Mouse (Mus musculus): ENCODE data around the gene Slc40a1.

The Slc40a1 gene

DNA sequence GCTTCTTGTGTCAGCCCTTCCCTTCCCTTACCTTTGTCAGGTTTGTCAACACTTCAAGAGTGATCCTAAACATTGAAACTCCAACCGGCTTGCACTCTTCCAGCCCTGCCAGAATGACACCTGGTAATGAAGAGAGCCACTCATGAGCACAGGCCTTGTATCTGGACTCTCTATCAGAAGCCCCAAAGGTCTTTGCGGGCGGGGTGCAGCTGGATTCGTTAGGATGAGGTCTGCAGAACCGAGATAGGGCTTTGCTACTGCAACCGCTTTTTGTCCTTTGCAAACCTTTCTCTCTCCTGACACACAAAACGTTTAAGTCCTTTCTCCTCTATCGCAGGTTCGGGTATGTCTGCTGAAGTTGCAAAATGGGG, at the start of gene Slc40a1:
Slc40a1 (minus strand) TSS at position 131 of the 371 bp plus-strand sequence.
- no peak for DNase-seq

DNA sequence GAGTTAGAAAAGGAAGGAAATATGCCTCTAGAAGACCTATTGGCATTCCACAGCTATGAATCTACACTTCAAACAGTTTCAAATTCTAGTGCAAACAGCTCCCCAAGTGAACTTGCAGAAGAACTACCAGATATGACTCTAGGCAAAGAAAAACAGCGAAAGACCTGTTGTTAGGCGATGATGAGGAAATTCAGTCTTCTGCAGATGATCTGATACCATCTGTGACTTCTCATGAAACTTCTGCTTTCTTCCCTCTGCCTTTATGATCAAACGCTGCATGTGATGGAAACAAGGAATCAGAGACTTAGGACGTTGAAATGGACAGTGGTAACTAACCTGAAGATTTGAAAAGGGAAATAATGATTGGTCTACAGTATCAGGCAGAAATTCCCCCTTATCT, 45.0 kb upstream of the Slc40a1 start:
- DNase-seq: no peak

DNA sequence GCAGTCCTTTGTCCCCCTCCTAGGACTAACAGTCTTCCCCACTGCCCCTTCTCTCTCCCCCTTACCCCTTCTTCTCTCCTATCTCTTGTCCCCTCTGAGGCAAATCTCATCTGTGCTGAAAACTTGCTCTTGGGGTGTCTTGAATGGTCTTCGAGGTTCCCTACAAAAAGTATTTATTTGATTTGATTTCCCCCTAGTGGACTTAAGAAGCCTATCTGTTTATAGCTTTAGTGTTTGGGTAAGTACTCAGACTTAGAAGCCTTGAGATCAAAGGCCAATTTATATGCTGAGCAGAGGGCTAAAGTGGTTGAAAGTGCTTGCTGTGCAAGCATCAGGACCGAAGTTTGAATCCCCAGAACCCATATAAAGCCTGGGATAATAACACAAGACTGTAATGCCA, 22.7 kb upstream of the Slc40a1 start:
- DNase-seq: no peak

DNA sequence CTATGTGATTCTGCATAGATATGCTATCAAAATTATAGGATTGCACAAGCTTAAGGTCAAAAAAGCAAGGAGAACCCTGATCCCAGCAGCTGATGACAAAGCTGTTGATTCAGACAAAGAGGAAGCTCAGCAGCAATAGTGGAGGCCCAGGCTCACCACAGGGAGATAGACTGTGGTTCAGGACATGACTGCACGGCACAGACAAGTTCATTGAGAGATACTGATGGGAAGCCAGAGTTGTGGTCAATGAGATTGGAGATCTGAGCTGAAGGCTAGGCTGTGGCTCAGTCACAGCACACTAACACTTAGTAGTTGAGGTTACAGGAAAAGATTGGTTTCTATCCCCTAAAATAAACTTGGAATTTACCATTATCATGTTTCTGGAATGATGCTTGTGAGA, 21.5 kb upstream of the Slc40a1 start:
- no peak for DNase-seq

DNA sequence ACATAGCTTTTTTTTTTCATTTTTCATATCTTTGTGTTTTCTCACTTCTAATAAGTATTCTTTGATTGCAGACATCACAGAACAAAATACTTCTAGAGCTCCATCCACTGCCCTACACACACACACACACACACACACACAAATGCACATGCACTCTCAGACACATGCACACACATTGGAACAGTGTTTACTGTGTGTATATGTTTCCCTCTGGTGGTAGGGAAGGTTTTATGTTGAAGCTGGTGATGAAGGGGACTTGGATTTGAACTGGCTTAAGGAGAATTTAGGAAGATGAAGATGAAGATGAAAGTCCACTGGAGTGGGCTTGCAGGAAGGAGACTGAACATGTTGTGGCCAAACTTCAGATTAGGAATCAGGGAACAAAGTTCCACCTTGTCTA, 4.8 kb upstream of the Slc40a1 start:
- no peak for DNase-seq

DNA sequence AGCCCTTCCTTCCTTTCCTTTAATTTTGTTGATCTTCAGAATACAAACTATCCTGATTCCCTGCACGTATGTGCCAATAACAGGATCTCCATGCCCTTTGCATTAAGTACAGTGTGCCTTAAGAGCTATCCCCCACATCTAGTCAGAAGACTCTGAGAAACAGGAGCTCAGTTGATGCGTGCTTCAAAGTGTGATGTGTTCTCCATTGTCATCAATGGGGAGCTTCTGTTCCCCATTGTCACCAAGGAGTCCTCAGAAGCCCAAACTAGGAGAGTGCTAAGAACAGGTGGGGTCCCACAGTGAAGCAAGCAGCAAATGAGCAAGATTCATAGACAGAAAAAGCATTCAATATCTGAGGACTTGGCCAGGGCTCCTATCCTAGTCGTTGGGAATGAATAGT, 588 bp upstream of the Slc40a1 start:
- no peak for DNase-seq

DNA sequence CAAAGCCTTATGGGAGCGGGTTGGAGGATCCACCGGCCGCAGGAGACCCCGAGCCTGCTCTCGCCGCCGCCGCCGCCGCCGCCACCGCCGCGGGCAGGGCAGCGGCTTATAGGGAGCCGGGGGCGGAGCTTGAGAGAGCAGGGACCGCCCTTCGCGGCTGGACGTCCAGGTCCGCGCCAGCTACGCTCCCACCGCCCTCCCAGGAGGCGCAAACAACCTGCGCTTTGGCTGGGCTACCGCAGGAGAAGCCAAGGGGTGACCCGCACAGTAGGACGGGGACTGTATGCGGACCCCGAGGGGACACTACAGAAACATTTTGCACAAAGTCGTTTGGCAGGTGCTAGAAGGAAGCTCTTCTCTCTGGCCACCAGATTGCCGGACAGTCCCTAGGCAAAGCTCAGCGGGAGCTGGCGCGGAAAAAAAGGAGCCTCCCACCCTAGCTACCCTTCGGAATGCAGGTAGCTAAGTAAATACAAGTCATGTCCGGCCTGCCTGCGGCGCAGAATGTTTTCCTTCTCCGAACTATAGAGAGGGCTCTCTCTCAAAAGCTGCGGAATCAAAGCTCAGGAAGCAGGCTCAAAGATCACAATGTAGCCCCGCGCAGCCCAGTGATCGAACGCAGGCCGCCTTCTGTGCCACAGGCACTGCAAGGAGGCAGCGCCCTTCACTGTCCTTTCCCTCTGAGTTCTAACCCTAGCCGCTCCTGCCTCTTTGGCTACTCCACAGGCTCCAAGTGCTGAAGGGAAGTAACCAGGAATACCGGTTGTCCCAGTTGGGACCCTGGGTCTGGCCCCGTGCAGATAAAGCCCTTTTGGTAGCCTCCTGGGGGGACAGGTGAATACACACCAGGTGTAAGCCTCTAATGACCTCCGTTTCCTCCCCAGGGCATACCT, 577 bp downstream of the Slc40a1 start:
- DNase-seq: peak; percentile 92

DNA sequence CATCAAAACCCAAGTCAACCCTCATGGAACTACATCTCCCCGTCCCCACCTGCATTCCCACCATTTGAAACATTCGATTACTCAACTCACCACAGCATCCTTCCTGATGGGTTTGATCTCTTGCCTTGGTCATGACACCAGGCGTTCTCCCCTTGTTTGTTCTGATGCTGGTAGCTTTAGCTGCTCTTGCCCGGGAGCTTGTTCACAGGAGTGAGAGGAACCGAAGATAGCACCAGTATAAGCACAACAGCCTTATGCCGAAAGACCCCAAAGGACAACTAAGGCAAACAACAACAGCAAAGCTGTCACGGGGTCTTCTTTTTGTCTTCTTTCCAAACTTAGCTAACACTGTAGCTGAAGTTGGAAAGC, 1.2 kb downstream of the Slc40a1 start:
- DNase-seq: no peak

DNA sequence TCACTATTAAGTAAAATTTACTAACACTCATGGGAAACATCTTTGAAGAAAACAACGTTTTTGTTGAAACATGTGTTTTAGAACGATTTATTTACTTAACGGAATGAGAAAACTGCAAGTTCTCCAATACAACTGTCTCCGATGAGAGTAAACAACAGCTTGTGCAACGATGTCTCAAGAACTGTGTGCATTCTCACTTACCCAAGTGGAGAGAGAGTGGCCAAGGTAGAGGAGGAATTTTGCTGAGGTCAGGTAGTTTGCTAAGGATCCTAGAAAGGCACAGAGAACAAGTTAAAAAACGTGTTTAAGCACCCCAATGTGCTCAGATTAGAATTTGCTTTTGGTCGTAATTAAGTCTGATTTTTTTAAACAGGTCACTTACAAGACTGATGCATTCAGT, 1.8 kb downstream of the Slc40a1 start:
- no peak for DNase-seq

DNA sequence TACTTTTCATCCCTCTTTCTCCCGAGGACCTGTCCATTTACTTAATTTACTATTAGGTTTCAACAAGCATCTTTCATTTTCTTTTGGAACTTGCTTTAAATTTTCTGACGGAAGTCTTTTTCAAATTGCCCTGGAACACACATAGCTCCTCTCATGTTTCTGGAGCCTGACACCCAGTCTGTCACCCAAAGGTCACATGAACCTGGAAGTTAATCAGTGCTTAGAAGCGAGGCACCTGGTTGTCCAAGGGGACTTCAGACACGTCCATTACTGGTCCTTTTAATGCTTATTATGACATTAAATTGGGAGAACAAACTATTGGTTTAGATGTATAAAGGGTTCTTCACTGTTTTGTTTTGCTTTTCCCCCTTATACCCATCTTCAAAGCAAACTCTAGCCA, 3.0 kb downstream of the Slc40a1 start:
- DNase-seq: no peak

DNA sequence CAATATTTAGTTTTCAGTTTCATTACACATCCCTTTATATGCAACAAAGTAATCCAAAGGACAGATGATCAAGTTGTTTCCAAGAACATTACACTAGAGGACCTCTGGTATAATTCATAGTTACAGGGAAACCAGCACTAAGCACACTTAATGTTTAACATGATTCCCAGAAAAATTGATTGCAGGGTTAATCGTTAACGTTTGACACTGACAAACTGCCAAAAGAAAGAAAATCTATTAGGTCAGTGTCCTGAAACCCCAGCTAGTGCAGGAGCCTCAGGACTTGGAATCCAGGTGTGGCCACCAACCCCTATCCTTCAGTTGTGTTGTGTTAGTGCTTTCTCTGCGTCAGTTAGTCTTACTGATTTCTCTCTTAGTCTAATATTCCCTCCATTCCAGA, 5.6 kb downstream of the Slc40a1 start:
- DNase-seq: peak; percentile 73

DNA sequence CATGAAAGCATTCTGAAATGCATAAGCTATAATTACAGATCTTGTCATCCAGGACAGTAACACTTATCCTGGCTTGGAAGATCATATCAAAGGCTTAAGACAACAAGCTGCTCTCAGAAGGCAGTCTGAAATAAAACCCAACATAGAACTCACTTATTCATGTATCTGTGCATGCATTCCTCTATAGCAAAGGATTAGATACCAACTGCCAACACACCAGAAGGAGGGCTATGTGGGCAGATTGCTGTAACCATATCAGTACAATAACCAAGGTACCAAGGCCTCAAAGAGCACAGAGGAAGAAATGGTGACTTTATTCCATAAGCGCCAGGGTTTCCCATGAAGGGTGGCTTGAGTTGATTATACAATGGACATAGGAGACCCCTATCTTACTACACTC, 6.6 kb downstream of the Slc40a1 start:
- no peak for DNase-seq

DNA sequence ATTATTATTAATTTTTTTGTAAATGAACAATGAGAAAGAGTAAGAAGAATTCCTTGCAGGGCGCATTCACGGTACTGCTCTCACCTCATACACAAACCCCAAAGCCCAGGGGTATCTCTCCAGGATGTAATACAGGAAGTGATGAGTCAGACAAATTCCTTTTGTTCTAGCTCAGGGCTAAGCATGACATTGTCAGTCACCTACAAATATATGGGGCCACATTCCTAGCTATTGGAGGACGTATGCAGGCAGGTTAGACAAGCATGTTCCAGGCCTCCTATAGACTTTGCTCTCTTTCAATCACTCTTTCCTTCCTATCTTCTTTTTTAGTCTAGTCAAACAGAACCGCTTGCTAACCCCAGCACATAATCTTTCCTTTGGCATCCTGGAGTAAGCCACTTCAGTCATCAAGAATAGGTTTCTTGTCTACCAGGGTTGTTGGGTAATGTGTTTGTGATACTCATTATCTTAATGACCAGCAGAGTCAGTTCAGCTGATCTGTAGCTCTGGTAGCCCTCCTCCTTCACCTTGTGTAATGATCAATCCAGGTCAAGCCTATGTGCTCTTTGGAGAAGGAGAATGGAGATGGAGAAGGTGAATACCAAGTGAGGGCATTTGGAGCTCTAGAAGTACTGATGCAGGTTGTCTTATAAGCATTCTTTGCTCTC, 9.1 kb downstream of the Slc40a1 start:
- no peak for DNase-seq

DNA sequence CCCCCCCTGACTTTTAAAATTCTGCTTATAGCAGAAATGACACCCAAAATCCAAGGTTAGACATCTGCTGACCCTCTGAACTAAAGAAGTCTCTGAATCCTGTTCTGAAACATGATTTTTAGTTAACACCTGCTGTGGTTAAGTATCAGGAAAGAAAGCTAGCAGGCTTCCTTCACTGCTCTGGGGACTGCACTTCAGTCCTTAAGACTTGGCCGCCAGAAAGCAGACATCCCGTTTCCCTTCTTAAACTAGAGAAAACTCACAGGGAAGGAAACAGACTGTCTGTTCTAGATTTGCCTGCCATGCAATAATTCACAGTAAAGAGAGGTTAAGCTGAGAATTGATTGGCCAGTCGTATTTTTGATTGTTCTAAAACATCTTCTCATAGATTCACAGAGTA, 10.1 kb downstream of the Slc40a1 start:
- DNase-seq: no peak

DNA sequence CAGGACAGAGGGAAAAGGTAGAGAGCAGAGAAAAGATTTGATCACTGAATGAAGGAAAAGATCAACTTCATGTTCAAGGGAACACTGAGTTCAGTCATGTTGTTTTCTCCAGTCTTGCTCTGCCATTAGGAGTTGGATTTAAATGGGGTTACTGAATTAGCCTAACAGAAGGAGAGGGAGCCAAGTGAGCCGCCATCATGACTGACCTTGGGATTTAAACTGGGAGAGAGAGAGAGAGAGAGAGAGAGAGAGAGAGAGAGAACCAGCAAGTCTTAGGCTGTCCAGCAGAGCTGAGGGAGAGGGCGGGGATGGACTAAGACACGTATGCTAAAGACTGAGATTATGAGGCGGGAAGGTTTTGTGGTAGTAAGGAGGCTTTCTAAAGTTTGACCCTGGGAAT, 12.1 kb downstream of the Slc40a1 start:
- no peak for DNase-seq

DNA sequence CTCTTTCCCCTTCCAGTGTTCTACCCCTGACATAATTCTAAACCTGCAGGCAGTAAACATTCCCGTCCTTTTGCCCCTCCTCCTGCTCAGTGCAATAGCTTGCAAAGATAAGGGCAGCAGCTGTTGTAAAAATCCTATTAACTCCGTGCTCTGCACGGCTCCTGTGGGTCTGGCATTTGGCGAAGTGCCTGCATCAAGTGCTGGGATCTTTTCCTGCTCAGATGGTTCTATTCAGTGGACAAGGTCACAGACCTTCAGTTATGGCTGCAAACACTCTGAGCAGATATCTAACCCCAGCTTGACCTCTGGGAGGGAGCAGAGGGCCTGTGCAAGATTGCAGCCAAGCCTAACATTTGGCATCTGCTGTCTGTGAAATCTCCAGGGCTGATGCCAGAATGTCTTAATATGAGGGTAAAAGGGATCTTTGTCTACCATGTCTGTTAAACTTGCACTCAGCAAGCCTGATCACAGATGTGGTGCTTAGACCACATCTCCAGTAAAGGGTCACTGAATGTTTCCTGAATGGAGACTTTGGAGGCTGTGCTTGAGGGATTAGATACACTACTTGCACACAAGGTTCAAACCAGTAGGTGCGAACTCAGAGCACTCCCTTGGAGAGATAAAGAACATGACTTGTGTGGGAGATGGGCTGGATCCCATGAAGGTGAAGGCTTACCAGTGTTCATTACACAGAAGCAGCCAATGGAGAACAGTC, 21.1 kb downstream of the Slc40a1 start:
- DNase-seq: peak; percentile 86

DNA sequence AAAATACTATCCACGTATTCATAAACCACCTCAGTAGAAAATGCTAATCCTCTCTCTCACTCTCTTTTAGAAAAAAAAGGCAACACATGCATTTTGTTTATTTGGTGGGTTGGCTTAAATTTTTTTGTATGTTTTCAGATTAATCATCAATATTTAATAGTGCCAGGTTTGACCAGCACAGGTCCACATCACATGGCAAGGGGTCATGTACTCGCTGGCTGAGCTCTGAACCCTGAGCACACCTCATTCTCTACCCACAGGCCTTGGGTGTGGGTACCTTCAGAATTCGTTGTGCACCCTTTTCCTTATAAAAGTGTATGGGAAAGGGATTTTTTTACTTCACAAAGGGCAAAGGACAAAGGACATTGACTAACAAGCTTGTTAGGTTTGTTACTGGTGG, 22.2 kb downstream of the Slc40a1 start:
- no peak for DNase-seq

DNA sequence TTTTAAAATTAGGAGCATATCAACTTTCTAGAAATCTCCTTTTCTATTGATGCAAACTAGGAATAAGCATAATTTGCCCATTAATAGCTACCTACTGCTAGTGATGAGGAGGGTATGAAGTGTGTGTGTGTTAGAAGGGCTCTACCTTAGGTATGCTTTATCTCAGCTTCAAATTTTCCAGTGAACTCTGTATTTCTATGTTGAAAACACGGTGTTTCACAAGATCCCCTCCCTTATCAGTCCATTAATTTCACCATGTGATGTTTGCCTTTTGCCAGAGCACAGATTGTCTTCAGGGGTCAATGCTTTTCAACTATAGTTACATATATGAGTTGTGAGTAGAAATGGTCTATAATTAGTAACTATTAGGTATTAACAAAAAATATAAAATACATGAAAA, 28.3 kb downstream of the Slc40a1 start:
- DNase-seq: no peak

DNA sequence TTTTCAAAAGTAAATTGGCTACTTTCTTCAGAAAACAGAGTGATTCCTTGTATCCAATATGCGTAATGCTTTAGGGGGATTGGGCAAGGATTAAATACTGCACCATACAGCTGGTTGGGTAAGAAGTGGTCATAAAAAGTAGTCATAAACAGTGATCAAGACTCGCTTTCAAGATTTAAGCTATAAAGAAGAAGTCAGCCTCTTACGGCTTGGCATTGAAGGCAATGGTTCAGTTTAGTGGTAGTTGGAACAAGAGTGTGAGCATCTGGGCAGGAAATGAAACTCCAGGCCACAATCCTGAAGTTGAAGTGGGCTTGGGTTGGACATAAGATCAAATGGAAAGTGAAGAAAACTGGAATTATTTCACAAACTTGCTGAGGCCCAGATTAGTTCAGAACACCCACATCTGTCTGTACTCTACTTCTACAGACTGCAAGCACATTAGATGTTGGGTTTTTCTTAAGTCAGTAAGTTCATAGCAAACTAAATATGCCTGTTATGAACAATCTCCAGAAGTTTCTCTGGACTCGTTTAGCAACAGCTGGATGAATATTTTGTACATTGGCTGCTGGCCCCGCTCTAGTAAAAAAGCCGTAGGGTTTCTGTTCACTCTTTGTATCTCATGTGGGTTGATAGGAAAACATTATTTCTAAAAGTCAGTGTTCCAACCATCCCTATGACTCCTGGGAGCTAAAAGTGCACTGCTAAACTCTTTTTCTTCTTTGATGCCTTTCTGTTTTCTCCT, 32.0 kb downstream of the Slc40a1 start:
- no peak for DNase-seq

DNA sequence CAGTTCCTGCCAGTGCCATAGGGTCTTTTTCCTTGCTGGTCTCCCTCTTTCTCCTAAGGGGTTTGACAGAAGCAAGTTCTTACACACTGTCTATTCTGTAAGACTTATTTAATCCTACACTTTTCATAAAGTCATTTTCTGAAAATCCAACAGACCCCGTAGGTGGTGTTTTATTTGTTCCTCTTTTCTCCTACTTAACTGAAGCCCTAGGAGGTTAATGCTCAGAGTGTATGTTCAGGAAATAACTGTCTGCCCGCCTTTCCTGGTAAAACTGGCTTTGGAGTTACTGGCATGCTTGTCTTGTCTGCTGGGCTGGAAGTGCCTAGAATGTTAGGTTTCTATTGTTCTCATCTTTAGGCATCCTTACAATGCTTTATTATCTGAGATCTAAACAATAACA, 34.3 kb downstream of the Slc40a1 start:
- DNase-seq: no peak

DNA sequence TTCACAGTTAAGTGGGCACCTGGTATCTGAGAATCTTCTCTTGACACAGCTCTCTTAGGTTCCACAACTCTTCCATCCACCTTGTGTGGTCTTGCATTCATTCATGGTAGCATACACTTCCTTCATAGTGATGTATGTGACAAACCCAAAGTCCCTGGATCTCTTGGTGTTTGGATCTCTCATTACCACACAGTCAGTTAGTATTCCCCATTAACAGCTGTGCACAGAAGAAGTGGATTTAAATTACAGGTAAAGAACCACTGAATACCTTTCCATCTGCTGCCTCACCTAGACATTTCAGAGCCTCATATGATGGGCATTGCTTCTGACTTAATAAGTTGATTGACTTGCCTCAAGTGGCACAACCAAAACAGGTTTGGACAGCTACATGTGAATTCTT, 36.1 kb downstream of the Slc40a1 start, which contains the start of gene Gm5269:
Gm5269 (minus strand) TSS at position 101 of the 400 bp plus-strand sequence.
- no peak for DNase-seq

DNA sequence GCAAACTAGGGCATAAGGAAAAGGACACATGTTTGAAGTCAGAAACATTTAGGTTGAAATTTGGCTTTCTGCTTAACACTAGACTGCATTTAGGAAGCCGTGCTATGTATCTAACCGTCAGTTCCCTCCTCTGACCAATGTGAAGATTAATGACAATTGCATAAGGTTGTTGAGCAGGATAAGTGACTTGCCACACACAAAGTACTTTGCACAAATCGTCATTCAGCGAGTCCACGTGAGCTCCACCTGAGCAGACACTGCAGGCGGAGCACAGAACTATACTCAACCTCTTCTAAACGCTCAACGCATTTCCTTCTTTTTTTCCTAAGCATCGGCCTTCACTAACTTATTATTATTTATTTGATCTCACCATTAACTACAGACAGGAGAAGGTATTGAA, 39.5 kb downstream of the Slc40a1 start:
- DNase-seq: no peak

DNA sequence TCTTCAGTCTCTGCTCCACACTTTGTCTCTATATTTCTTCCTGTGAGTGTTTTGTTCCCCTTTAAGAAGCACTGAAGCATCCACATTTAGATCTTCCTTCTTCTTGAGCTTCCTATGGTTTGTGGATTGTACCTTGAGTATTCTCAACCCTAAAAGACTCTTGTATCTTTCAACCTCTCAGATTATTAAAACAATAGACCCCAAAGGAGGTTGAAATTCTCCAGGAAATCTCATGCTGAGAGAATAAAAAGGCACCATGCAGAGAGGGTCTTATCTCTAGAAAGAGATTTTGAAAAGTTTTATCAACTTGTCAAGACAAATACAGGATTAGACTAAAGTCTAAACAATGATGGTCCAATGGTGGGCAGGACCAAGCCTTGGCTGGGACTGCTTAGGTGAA, 42.9 kb downstream of the Slc40a1 start:
- no peak for DNase-seq
